Mouse (Mus musculus) CH12.LX (cell line): ENCODE measurements around the gene Ajuba. TPM values are rescaled to one million over a fixed set of nuclear protein-coding genes. Genes with fewer than 3 reads are reported as not detected.

Source experiments
- DNase-seq: peaks from one replicate; pipeline ENCODE4 v3.0.0-alpha.2; 2013; ENCODE audit errors: extremely low read depth
- H3K27ac ChIP-seq: 2 replicates; pipeline ENCODE4 v1.5.1; 2012; ENCODE audit warnings: low read depth, mild to moderate bottlenecking, control low read depth, moderate library complexity; ENCODE audit not compliant: insufficient read depth
- H3K27me3 ChIP-seq: replicated peaks from 2 replicates; pipeline ENCODE3; 2012; ENCODE audit warnings: inconsistent platforms
- H3K36me3 ChIP-seq, 2 experiments: replicated peaks in 1 of 2; 2 replicates each; pipeline versions ENCODE3 to v1.6.1; 2012; ENCODE audit warnings: inconsistent platforms in 1 of 2, low read length in 1 of 2, mild to moderate bottlenecking in 1 of 2, mixed read lengths in 1 of 2, moderate library complexity in 1 of 2; ENCODE audit not compliant: control insufficient read depth in 1 of 2, insufficient read depth in 1 of 2
- H3K4me1 ChIP-seq, 2 experiments: 2 replicates each; pipeline ENCODE4 v1.6.1; 2012; ENCODE audit warnings: inconsistent platforms in 1 of 2, moderate library complexity in 1 of 2; ENCODE audit not compliant: insufficient read depth in 2 of 2, control insufficient read depth in 1 of 2
- H3K4me2 ChIP-seq: 2 replicates; pipeline ENCODE4 v1.6.1; 2012; ENCODE audit warnings: low read depth, mild to moderate bottlenecking, control low read depth; ENCODE audit not compliant: poor library complexity, insufficient read depth, severe bottlenecking
- H3K4me3 ChIP-seq, 3 experiments: fragments of 150-350 bp in 1 of 3; sonication (generic) in 1 of 3; replicated peaks in 1 of 3; 2 replicates each; pipeline versions ENCODE3 to v1.5.1; 2011 to 2012; ENCODE audit warnings: low read depth in 2 of 3, low read length in 2 of 3, mild to moderate bottlenecking in 2 of 3, moderate library complexity in 2 of 3, control low read depth in 1 of 3, improper control_type of control experiment in 1 of 3, inconsistent platforms in 1 of 3, mixed read lengths in 1 of 3; ENCODE audit not compliant: poor library complexity in 1 of 3
- H3K79me2 ChIP-seq: replicated peaks from 2 replicates; pipeline ENCODE4 v1.6.1; 2012; ENCODE audit warnings: mild to moderate bottlenecking, moderate library complexity; ENCODE audit not compliant: control insufficient read depth, poor library complexity, insufficient read depth, severe bottlenecking; ENCODE audit errors: extremely low read depth
- H3K9ac ChIP-seq: 2 replicates; pipeline ENCODE4 v1.6.1; 2012; ENCODE audit warnings: low read depth, mild to moderate bottlenecking, control low read depth, moderate library complexity; ENCODE audit not compliant: insufficient read depth
- H3K9me3 ChIP-seq: replicated peaks from 2 replicates; pipeline ENCODE3; 2012; ENCODE audit warnings: low read length, inconsistent platforms, mixed read lengths
- BHLHE40 ChIP-seq: IDR thresholded peaks from 2 replicates; pipeline ENCODE4 v1.6.1; 2011; ENCODE audit warnings: mild to moderate bottlenecking, low read depth, low read length, improper control_type of control experiment
- E2F4 ChIP-seq: IDR thresholded peaks from 2 replicates; pipeline ENCODE4 v1.6.1; 2011; ENCODE audit warnings: low read depth, low read length, improper control_type of control experiment; ENCODE audit not compliant: insufficient replicate concordance
- ETS1 ChIP-seq: conservative IDR thresholded peaks from 2 replicates; pipeline ENCODE4 v1.6.1; 2012; ENCODE audit warnings: low read depth, mild to moderate bottlenecking, inconsistent platforms, low read length, improper control_type of control experiment, moderate library complexity
- HCFC1 ChIP-seq: IDR thresholded peaks from 2 replicates; pipeline ENCODE4 v1.6.1; 2012; ENCODE audit warnings: low read depth, mild to moderate bottlenecking, inconsistent platforms, low read length, improper control_type of control experiment
- IRF4 ChIP-seq: IDR thresholded peaks from 2 replicates; pipeline ENCODE4 v1.6.1; 2014; ENCODE audit warnings: low read depth, mild to moderate bottlenecking, inconsistent platforms, low read length, improper control_type of control experiment
- JUND ChIP-seq: conservative IDR thresholded peaks from 2 replicates; pipeline ENCODE4 v1.6.1; 2011; ENCODE audit warnings: low read depth, low read length, improper control_type of control experiment
- MAFK ChIP-seq: IDR thresholded peaks from 2 replicates; pipeline ENCODE4 v1.6.1; 2011; ENCODE audit warnings: low read length, improper control_type of control experiment; ENCODE audit not compliant: insufficient replicate concordance
- MAX ChIP-seq: IDR thresholded peaks from 2 replicates; pipeline ENCODE4 v1.6.1; 2011; ENCODE audit warnings: low read length, improper control_type of control experiment
- MEF2A ChIP-seq: IDR thresholded peaks from 2 replicates; pipeline ENCODE4 v1.6.1; 2014; ENCODE audit warnings: low read depth, mild to moderate bottlenecking, inconsistent platforms, low read length, improper control_type of control experiment, borderline replicate concordance
- MYC ChIP-seq: IDR thresholded peaks from 2 replicates; pipeline ENCODE4 v1.6.1; 2011; ENCODE audit warnings: low read depth, mild to moderate bottlenecking, improper control_type of control experiment, low read length
- NRF1 ChIP-seq: IDR thresholded peaks from 2 replicates; pipeline ENCODE4 v1.6.1; 2014; ENCODE audit warnings: low read depth, mild to moderate bottlenecking, inconsistent platforms, low read length, improper control_type of control experiment, moderate library complexity
- POLR2AphosphoS2 ChIP-seq: IDR thresholded peaks from 2 replicates; pipeline ENCODE4 v1.6.1; 2011; ENCODE audit warnings: low read depth, low read length, improper control_type of control experiment
- RCOR1 ChIP-seq: conservative IDR thresholded peaks from 2 replicates; pipeline ENCODE4 v1.6.1; 2012; ENCODE audit warnings: low read depth, mild to moderate bottlenecking, inconsistent platforms, low read length, improper control_type of control experiment
- SIN3A ChIP-seq: IDR thresholded peaks from 2 replicates; pipeline ENCODE4 v1.6.1; 2012; ENCODE audit warnings: low read length, improper control_type of control experiment, inconsistent platforms
- SMC3 ChIP-seq: IDR thresholded peaks from 2 replicates; pipeline ENCODE4 v1.6.1; 2011; ENCODE audit warnings: low read depth, low read length, improper control_type of control experiment
- UBTF ChIP-seq: IDR thresholded peaks from 2 replicates; pipeline ENCODE4 v1.6.1; 2012; ENCODE audit warnings: low read depth, mild to moderate bottlenecking, inconsistent platforms, low read length, improper control_type of control experiment, moderate library complexity
- ZNF384 ChIP-seq: IDR thresholded peaks from 2 replicates; pipeline ENCODE4 v1.6.1; 2012; ENCODE audit warnings: low read depth, low read length, improper control_type of control experiment, inconsistent platforms
- dilution Hi-C: fragments of 300-500 bp; cut with MboI; formaldehyde crosslinking; loops from 2 replicates; pipeline ENCODE4 v1.14.3; 2020; ENCODE audit warnings: low sequenced_read_pairs; ENCODE audit not compliant: extremely low pct_unique_long_range_greater_than_20kb, extremely low pct_ligation_motif_present
- in situ Hi-C: fragments of 300-500 bp; cut with MboI; formaldehyde crosslinking; loops from 3 replicates; pipeline ENCODE4 v1.14.3; 2019; ENCODE audit warnings: low sequenced_read_pairs, low pct_ligation_motif_present, low pct_unique_long_range_greater_than_20kb, mixed read lengths
- polyA plus RNA-seq: library from polyadenylated mRNA; unstranded; fragments of >175 nt; gene quantifications from 2 replicates; pipeline ENCODE4 v1.2.1, GENCODE M21; 2012; ENCODE audit warnings: low read depth; ENCODE audit not compliant: insufficient read length
- total RNA-seq, 2 experiments: library from RNA; depleted of rRNA; stranded (reverse); fragments of 300-350 nt in 1 of 2; fragments of >200 nt in 1 of 2; gene quantifications; 2 replicates each; pipeline ENCODE4 v1.2.3; 2012 to 2014

Gene Ajuba
- total RNA-seq (2012; rRNA removed) = 0.13 TPM in 1 of 2 replicates, not detected in the other
- 0.09 TPM in 1 of 2 replicates, not detected in the other for total RNA-seq (2014; rRNA removed)
- polyA plus RNA-seq = 0.18 and 0.34 TPM in 2 replicates

DNA sequence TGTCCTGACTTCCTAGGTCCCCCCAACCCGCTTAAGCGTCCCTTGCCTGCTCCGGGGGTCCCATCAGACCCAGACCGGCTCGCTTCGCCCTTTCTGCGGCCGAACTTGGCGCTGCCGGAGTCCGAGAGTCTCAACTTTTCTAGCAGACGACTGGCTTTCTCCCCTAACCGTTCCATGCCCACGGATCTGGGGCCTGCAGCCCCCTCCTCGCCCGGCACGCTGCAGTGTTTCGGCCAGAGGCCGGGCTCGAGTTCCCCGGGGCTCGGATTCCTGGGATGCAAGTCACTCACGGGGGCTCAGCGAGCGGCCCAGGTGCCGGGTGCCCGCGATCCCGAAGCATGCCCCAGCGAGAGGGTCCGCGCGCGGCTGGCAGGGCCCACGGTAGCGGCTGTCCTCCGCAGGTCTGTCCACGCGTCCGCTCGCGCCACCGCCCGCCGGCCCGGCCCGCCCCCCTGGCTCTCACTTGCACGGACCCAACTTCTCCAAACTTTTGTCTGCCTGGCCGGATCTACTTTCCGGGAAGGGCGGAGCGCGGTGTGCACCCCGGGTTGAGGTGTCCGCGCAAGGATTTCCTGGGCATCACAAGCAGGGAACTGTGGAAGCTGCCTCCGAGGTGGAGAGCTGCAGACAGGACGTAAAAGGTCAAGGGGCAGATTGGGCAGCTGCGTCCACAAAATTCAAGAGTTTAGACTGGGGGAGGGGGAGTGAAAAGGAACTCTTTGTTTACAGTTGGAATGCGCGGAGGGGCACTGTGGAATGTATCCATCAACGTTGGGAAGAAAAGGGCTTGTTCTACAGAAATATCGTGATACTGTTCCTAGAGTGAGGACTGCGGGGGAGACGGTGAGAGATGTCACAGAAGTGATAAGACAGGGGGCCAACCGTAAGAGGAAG, at the start of gene Ajuba:
Ajuba (minus strand) TSS at position 470 of the 894 bp plus-strand sequence.
- no peaks in the 10 kb centered on the region for H3K36me3 ChIP-seq
- no peak within 1 kb of the TSS for H3K9ac ChIP-seq
- H3K79me2 ChIP-seq = no peaks in the 10 kb centered on the region
- in situ Hi-C loops (loop anchor here (10.0 kb wide), 1 partner anchor 57 kb away; no protein-coding TSS in a partner anchor), dilution Hi-C loops (no loop called here)
- peaks cover 0 to 17% of the 10 kb centered on the region in 2 experiments; a peak in 1 of 4 replicates for H3K4me1 ChIP-seq
- peaks cover 3% of the 10 kb centered on the region for H3K27me3 ChIP-seq
- H3K4me3 ChIP-seq = no peak within 1 kb of the TSS
- DNase-seq = no peak
- peaks cover 26% of the 10 kb centered on the region for H3K9me3 ChIP-seq
- H3K27ac ChIP-seq = no peak within 1 kb of the TSS
- TF ChIP-seq ZNF384 = no peak
- TF ChIP-seq SIN3A = no peak
- TF ChIP-seq POLR2AphosphoS2 = no peak
- TF ChIP-seq MAFK = no peak
- no peak for TF ChIP-seq SMC3
- TF ChIP-seq ETS1 = no peak
- no peak for TF ChIP-seq RCOR1
- TF ChIP-seq MEF2A = no peak
- TF ChIP-seq JUND = no peak
- TF ChIP-seq UBTF = no peak
- no peak for TF ChIP-seq HCFC1
- no peak for TF ChIP-seq NRF1
- no peak for TF ChIP-seq BHLHE40
- no peak for TF ChIP-seq IRF4
- TF ChIP-seq MAX = no peak
- no peak for TF ChIP-seq E2F4
- H3K4me2 ChIP-seq = no peak within 1 kb of the TSS

DNA sequence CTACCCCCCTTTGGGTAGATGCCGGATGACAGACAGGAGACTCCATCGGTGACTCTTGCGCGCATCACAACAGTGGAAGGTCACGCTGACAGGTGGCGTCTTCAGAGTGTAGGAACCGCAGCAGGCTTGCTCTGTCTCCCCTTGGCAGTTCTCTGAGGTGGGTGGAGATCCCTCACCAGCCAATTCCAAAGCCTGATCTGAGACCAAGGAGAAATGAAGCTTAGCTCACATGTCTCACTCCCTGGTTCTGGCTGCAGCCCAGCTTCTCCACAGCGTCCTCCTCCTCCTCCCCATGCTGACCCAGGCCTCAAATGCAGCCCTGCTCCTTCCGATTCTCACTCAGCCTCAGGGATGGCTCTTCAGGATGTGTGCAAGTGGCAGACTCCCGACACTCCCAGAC, 47.6 kb upstream of the Ajuba start:
- H3K27ac ChIP-seq = no peak overlapping the region
- in situ Hi-C loops = loop anchor here (25.0 kb wide), 1 partner anchor 563 kb away; no protein-coding TSS in a partner anchor
- H3K4me2 ChIP-seq = no peak overlapping the region
- H3K9me3 ChIP-seq = no peaks in the 10 kb centered on the region
- no peaks in the 10 kb centered on the region for H3K79me2 ChIP-seq
- DNase-seq = no peak
- peaks cover 0 to 4% of the 10 kb centered on the region in 2 experiments; a peak in 1 of 4 replicates for H3K4me1 ChIP-seq
- H3K9ac ChIP-seq = no peak overlapping the region
- peaks cover 0 to 17% of the 10 kb centered on the region in 2 experiments for H3K36me3 ChIP-seq
- no peak for TF ChIP-seq MYC
- TF ChIP-seq, all 38 proteins: peak for 0
- H3K27me3 ChIP-seq = no peaks in the 10 kb centered on the region
- dilution Hi-C loops = no loop called here
- no peak overlapping the region for H3K4me3 ChIP-seq
